Mouse (Mus musculus): Measurements from ENCODE around the gene Trir. TPM values are rescaled to one million over a fixed set of nuclear protein-coding genes. Genes with fewer than 3 reads are reported as not detected.

Gene Trir
- 162 and 174 TPM in 2 replicates for polyA plus RNA-seq (2016; fragmentation: Nextera tagmentation; extraction: Ambion mirVana)

DNA sequence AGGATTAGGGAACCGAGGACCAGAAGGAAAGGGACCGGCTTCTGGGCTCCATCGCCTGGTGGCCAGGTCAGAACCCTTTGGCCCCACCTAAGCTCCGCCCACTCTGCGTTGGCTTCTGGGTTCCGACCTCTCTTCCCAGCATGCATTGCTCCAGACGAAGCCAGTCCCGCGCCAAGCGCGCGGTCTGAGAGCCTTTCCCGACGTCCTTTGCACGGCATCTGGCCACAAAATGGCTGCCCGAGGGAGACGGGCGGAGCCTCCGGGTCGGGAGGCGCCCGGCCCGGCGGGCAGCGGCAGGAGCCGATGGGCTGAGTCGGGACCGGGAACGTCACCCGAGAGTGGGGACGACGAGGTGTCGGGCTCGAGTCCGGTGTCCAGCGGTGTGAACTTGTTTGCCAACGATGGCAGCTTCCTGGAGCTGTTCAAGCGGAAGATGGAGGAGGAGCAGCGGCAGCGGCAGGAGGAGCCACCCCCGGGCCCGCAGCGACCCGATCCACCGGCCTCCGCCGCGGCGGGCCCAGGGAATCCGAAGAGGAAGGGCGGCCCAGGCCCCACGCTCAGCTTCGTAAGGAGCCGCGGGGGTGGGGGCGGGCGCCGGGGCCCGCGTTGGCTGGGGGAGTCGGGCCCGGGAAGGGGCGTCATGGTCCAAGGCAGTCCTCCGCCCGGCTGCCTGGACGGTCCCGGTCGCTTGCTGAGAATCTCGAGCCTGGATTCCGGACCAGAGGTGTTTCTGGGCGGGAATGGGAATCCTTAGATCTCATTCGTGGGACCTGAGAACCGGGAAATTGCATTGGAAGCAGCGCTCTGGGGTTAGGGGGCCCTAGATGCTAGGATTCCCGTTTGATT, at the start of gene Trir:
Trir (plus strand) TSS at position 154 of the 846 bp plus-strand sequence.
- peak; percentile 77 for ATAC-seq (ENCODE audit: low FRiP score)
- H3K27ac ChIP-seq = peak within 1 kb of the TSS; percentile 89
- peak within 1 kb of the TSS; percentile 99 for H3K9ac ChIP-seq
- WGBS = under 1% methylated on average over 73 of the region's 75 CpGs
- peak within 1 kb of the TSS; percentile 97 for H3K4me2 ChIP-seq (replicated peaks)
- H3K27me3 ChIP-seq = no peaks in the 10 kb centered on the region
- H3K4me1 ChIP-seq = peaks cover 40% of the 10 kb centered on the region
- H3K4me3 ChIP-seq = peak within 1 kb of the TSS; percentile 99
- no peaks in the 10 kb centered on the region for H3K9me3 ChIP-seq (replicated peaks)
- peaks cover 47% of the 10 kb centered on the region for H3K36me3 ChIP-seq

DNA sequence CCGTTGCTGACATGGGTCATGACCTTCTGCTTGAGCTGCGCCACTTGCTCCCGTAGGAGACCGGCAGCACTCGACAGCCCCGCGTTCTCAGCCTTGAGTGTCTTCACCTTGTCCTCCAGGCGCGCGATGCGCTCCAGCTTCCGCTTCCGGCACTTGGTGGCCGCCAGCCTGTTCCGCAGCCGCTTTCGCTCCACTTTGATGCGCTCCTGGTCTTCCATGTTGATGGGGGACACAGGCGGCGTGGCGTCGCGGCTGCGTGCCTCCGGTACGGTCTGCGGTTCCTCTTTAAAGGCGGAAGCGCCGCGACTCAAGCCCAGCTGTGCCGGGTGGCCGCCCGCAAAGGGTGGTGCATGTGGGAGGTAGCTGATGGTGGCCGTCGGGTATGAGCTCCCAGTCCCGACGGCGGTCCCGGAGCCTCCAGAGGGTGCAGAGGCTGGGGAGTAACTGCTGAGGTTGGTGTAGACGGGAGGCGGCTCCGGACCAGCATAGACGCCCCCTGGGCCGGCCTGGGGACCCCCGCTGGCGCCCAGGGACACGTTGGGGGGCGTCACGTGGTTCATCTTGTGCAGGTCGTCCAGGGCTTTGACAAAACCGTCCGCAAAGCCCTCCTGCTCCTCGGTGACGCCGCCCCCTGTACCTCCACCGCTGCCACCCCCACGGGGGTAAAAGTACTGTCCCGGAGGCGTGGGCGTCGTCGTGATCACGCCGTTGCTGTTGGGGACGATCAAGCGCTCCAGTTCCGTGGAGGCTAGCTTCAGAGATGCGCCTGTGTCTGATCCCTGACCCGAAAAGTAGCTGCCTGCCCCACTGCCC, 49.0 kb upstream of the Trir start:
- Histone ChIP-seq H3K4me2 (replicated peaks) (peak overlapping the region; percentile 95), H3K9me3 (replicated peaks) (no peaks in the 10 kb centered on the region), H3K27me3 (peaks cover 53% of the 10 kb centered on the region), H3K27ac (peak overlapping the region; percentile 48), H3K36me3 (peaks cover 17% of the 10 kb centered on the region), H3K9ac (peak overlapping the region; percentile 63), H3K4me3 (peak overlapping the region; percentile 48), H3K4me1 (peaks cover 64% of the 10 kb centered on the region)
- WGBS = 2% methylated on average over 69 of the region's 70 CpGs
- ATAC-seq (ENCODE audit: low FRiP score) = no peak

DNA sequence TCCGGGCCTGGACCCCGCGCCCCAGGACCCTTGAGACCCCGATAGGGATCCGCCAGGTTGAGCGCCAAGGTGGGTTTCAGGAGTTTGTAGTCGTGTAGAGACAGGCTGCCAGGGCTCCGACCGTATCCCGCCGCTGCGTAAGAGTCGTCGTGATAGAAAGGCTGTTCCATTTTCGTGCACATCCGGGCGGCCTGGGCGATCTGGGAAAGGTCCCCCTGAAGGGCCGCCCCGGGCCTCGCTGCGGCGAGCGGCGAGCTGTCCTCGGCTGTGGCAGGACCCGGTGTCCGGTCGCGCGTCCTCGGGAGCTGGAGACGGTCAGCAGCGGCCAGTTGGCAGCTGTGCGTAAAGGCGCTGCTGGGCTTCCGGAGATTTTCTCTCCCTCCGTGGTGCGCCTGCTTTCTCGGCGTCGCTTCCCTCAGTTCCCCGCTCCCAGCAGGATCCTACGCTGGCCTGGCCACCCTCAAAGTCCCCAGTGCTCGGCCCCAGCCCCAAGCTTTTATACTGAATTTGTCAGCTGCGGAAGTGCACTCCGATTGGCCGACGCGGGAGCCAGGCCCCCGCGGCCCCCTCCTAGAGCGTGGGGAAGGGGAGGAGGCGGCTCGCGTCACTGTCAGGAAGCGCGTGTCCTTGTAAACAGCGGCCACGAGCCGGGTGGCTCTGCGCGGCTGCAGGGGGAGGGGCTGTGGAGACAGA, 48.2 kb upstream of the Trir start, which contains the start of gene Junb:
Junb (minus strand) TSS at position 471 of the 693 bp plus-strand sequence.
- peak; percentile 32 for ATAC-seq (ENCODE audit: low FRiP score)
- WGBS = under 1% methylated on average over 63 of the region's 63 CpGs
- Histone ChIP-seq H3K9ac (peak within 1 kb of the TSS; percentile 63), H3K4me3 (peak within 1 kb of the TSS; percentile 48), H3K4me2 (replicated peaks) (peak within 1 kb of the TSS; percentile 95), H3K36me3 (peaks cover 9% of the 10 kb centered on the region; the same call in 1 of the 2 replicates), H3K27ac (peak within 1 kb of the TSS; percentile 48), H3K4me1 (peaks cover 66% of the 10 kb centered on the region), H3K9me3 (replicated peaks) (no peaks in the 10 kb centered on the region), H3K27me3 (peaks cover 56% of the 10 kb centered on the region)

DNA sequence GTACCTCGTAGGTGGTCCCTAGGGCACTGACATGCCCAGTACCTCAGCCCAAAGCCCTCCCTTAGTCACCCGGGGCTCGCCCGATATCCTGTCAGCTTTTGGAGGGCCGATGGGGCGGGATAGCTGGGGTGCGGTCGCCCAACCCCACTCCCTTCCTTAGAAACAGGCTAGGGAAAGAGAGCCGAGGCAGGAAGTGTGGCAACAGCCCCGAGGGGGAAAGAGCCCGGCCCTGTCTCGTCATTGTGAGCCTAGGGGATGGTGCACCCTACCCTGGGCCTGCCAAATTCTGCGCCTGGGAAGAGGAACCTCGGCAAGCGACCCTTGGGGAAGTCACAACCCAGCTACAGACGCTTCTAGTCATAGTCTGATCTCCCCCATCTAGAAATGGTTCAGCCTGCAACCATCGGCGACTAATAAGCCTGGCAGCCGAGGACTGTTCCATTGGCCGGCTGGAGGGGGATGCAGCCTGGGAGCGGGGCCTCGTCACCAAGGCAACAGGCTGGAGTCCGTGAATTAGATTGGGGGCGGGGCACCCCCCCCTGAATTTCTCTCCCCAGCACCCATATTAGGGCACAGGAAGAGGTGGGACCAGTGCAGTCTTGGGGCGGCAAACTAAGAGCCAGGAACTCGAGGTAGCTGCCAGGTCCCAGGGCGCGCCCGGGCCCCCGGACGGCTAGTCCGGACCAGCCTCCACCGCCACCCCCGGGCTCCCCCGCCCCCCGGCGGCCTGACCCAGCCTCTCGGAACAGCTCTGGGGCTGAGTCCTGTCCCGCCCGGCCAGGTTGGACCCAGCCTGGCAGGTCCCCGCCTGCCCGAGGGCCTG, 46.8 kb upstream of the Trir start:
- Histone ChIP-seq H3K27ac (peak overlapping the region; percentile 30; the same call in 1 of the 2 replicates), H3K9me3 (replicated peaks) (no peaks in the 10 kb centered on the region), H3K4me1 (peaks cover 73% of the 10 kb centered on the region), H3K9ac (peak overlapping the region; percentile 24), H3K4me2 (replicated peaks) (peak overlapping the region; percentile 95), H3K4me3 (peak overlapping the region; percentile 30), H3K27me3 (peaks cover 66% of the 10 kb centered on the region), H3K36me3 (no peaks in the 10 kb centered on the region)
- WGBS = 3% methylated on average over 32 of the region's 42 CpGs
- peak; percentile 14; the same call in 1 of the 2 replicates for ATAC-seq (ENCODE audit: low FRiP score)

DNA sequence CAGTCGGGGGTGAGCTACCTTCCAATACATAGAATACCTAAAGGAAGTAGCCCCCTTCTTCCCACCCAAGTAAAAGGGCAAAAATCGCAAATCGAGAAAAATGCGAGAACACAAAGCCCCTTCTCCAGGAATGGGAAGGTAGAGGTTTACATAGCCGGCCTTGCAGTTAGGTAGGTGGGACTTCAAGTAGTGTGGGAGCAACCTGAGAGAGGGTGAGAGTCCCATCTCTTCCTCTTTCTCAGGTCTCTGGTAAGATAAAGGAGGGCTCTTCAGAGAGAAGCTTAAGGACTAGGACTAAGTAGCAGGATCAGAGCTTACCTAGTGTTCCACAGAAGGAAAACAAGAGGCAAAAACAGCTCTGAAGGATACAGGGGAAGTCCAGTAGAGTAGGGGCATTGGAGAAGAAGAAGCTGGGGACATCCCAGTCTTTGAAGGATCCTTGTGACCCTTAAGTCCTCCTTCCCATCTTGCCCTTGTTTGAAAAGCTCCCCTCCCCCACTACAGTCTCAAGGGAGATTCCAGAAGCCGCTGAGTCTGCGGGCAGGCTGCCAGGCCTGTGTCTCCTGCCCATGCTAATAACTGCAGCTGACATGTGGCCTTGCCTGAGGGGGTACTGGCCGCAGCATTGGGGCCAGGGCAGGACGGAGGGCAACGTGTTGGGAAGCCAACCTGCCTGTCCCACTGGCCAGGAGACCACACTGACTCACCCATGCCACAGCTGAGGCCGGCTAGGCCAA, 45.8 kb upstream of the Trir start:
- 36% methylated on average over 11 of the region's 11 CpGs for WGBS
- no peaks in the 10 kb centered on the region for H3K36me3 ChIP-seq
- 0 out of 2 replicates have a peak overlapping the region, but pooled peaks have one; percentile 6 for H3K4me3 ChIP-seq
- no peak for ATAC-seq (ENCODE audit: low FRiP score)
- H3K9me3 ChIP-seq (replicated peaks) = no peaks in the 10 kb centered on the region
- peak overlapping the region; percentile 95 for H3K4me2 ChIP-seq (replicated peaks)
- H3K9ac ChIP-seq = 0 out of 2 replicates have a peak overlapping the region, but pooled peaks have one; percentile 6
- peak overlapping the region; percentile 30 for H3K27ac ChIP-seq
- H3K27me3 ChIP-seq = peaks cover 75% of the 10 kb centered on the region
- H3K4me1 ChIP-seq = peaks cover 79% of the 10 kb centered on the region

DNA sequence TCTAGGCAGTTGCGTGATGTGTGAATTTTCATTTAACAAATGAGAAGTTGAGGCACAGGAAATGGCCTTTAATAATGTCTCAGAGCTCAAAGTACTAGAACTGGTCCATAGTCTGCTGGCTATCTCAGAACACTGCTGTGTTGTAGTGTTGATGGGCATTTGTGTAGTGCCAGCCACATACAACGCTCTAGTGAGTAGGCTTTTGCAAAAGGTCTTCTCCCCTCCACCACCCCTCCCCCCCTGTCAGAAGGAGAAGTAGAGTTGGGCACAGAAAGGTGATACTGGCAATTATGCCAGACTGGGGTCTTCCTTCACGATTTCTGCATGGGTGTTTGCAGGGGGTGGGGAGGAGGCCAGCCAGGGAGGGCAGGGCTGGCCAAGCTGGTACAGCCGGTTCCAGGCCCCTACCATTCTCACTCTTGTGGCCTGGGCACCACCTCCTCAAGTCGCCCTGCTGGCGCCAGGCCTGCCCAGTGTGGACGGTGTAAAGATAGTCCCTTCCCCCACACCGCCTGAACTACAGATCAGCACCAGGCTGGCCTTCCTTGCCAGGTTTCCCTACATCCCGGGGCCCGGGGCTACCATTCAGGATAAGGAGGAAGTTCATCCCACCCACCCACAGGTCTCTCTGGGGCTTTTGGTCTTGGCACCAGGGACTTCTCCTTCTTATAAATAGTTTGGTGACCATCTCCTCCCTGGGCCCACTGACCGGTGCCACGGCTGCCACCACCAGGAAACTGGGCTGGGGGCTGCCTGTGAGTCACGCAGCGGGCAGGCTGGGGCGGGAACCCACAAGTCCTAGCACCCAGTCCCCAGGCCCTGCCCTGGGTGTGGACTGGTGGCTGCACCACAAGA, 44.8 kb upstream of the Trir start:
- no peaks in the 10 kb centered on the region for H3K36me3 ChIP-seq
- no peak overlapping the region for H3K9ac ChIP-seq
- no peak overlapping the region for H3K4me3 ChIP-seq
- peaks cover 74% of the 10 kb centered on the region for H3K4me1 ChIP-seq
- peaks cover 85% of the 10 kb centered on the region for H3K27me3 ChIP-seq
- 0 out of 2 replicates have a peak overlapping the region, but pooled peaks have one; percentile 23 for H3K27ac ChIP-seq
- no peak overlapping the region for H3K4me2 ChIP-seq (replicated peaks)
- H3K9me3 ChIP-seq (replicated peaks) = no peaks in the 10 kb centered on the region
- no peak for ATAC-seq (ENCODE audit: low FRiP score)
- WGBS = 73% methylated on average over 15 of the region's 15 CpGs

DNA sequence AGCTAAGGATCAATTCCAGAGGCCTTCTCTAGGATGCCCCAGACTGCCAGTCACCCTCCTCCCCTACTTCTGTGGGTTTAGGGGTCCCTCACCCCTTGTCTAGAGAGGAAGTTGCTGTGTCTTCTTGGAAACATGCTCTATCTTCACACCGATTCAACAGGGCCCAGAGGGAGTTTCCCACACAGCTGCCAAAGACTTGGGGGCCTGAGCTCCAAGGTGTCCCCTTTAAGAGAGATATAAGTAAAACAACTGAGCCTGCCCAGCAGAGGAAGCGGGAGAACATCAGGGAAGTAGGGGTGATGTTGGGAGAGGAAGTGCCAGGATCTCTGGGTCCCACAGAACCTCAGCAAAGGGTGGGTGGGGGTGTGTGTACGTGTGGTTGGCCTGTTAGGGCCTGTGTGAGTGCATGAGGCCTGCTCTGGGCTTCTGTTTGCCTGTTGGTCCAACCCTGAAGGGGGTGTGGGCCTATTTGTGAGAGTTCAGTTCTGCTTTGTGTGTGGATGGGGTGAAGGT, 44.1 kb upstream of the Trir start:
- 71% methylated on average over 3 of the region's 3 CpGs for WGBS
- no peak overlapping the region for H3K4me2 ChIP-seq (replicated peaks)
- H3K27ac ChIP-seq = no peak overlapping the region
- H3K27me3 ChIP-seq = peaks cover 85% of the 10 kb centered on the region
- no peaks in the 10 kb centered on the region for H3K36me3 ChIP-seq
- peaks cover 67% of the 10 kb centered on the region for H3K4me1 ChIP-seq
- H3K4me3 ChIP-seq = no peak overlapping the region
- no peak overlapping the region for H3K9ac ChIP-seq
- no peaks in the 10 kb centered on the region for H3K9me3 ChIP-seq (replicated peaks)
- no peak for ATAC-seq (ENCODE audit: low FRiP score)

DNA sequence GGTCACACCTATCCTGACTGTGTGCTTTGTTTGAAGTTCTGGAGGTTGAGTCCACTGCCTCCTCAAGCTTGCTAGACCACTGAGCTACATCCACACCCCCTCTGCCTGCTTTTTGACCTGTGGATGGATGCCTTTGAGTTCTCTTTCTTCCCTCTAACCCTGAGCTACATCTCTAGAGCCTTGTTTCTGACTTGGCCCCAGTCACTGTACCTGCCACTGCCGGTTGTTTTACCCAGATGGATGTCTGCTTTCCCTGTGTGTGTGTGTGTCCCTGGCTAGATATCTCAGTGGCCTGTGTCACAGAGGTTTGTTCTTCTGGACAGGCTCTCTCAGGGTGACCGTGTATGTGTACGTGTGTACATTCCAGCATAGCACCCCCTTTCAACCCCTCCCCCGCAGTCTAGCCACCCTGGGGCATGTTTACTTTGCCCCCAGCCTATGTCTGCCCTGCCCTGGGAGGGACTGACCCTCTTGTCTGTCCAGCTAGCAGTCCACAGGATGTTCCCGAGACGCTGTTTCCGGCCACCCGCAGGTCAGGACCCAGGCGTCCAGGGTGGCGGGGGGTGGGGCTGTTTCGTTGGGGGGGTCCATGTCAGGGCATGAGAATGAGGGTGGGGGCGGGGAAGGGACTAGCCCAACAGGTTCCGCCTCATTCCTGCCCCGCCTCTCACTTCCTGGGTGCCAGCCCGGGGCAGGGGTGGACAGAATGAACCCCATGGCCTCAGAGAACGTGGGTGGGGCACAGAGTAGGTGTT, 42.2 kb upstream of the Trir start:
- Histone ChIP-seq H3K9ac (0 out of 2 replicates have a peak overlapping the region, but pooled peaks have one; percentile 23), H3K4me3 (peak overlapping the region; percentile 44; the same call in 1 of the 2 replicates), H3K36me3 (no peaks in the 10 kb centered on the region), H3K4me1 (peaks cover 52% of the 10 kb centered on the region), H3K27me3 (peaks cover 80% of the 10 kb centered on the region), H3K27ac (peak overlapping the region; percentile 48), H3K9me3 (replicated peaks) (no peaks in the 10 kb centered on the region), H3K4me2 (replicated peaks) (peak overlapping the region; percentile 94)
- WGBS = 13% methylated on average over 16 of the region's 16 CpGs
- ATAC-seq (ENCODE audit: low FRiP score) = no peak

DNA sequence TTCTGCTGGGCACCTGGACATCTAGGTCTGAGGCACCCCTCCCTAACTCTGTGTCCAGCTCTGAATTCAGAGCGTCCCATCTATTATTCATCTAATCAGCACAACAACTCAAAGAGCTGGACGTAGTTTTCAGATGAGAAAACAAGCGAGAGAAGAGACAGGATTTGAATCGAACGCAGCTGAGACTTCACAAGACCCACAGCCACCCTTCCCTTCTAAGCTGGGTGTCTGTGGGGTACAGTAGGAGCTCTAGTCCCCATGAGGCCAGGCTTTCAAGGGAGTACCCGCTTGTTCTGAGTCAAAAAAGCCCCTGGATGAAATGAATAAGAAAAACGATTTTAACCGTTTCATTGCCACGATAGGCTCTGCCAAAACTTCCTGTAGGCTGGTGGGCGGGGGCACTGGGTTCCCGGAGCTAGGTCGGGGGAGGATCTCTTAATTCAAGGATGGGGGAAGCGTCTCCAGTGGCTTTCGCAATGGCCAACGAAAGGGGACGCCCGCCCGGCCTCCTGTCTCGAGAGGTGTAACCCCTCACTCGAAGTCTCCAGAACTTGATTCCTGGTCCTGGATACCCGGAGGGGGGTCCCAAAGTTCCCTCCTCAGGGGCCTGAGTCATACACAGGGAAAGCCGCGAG, 41.5 kb upstream of the Trir start:
- WGBS = 1% methylated on average over 23 of the region's 23 CpGs
- Histone ChIP-seq H3K27me3 (peaks cover 75% of the 10 kb centered on the region), H3K9ac (peak overlapping the region; percentile 44), H3K4me1 (peaks cover 47% of the 10 kb centered on the region), H3K36me3 (no peaks in the 10 kb centered on the region), H3K4me2 (replicated peaks) (peak overlapping the region; percentile 94), H3K27ac (peak overlapping the region; percentile 48), H3K9me3 (replicated peaks) (no peaks in the 10 kb centered on the region), H3K4me3 (peak overlapping the region; percentile 44)
- ATAC-seq (ENCODE audit: low FRiP score) = no peak

All from hindbrain, embryonic 12.5 days (tissue).